Mouse (Mus musculus) NIH3T3 (cell line): ENCODE measurements at regions not wholly inside any gene's neighbourhood (a gene's known extent, or its start where the extent isn't known, plus 50 kb on each side); places are given as distances from the start of the nearest gene placed in this dataset.

Source experiments
- DNase-seq: peaks from one replicate; pipeline ENCODE4 v3.0.0-alpha.2; 2012; ENCODE audit warnings: low read depth

DNA sequence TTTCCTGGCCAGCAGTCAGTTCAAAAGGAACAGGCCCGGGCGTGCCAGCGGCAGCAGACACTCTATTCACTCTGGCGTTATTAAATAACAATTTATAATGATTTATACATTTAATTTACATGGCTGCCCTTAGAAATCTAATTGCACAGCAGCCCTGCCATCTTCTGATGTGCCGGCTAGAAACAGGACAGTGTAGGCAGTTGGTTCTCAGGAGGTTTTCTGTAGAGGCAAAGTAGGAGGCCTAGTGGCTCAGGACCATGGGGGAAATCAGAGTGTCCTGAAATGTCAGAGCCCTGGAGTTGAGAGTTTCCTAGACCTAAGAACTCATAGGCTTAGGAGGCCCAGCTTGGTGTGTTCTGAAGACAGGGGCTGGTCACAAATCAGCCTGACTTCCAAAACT lies 225.2 kb upstream of the Foxq1 start:
- DNase-seq, result no peak

DNA sequence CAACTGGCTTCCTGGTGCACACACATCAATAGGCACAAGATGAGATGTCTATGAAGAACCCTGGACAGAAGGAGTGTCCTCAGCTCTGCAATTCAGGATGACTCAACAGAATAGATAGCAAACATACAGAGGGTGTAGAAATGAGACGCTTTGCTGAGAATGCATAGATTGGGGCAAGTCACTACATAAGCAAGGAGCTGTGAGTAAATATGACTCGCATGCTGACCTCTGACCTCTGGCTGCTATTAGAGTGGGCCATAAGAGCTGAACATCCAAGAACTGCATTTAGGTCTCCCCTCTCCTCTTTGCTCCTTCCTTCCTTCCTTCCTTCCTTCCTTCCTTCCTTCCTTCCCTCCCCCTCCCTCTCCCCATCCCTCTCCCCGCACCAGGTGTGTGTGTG lies 221.0 kb upstream of the Foxq1 start:
- DNase-seq, result peak; percentile 54

DNA sequence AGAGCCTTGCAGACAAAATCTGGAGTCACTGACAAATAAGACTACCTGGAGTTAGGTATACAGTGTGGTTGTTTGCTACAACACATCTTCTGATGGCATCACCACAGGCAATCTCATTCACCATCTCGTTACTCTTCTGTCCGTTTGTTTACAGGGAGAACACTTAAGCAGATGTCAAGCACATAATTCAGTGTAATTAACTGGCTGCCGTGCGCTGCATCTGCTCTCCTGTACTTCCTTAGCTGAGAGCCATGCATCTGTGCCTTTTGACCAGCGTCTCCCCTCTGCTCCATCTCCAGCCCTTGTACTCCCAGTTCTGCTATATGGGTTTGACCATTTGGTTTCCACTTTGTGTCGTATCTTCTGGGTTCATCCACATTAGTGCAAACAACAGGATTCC lies 218.3 kb upstream of the Foxq1 start:
- DNase-seq, result no peak

DNA sequence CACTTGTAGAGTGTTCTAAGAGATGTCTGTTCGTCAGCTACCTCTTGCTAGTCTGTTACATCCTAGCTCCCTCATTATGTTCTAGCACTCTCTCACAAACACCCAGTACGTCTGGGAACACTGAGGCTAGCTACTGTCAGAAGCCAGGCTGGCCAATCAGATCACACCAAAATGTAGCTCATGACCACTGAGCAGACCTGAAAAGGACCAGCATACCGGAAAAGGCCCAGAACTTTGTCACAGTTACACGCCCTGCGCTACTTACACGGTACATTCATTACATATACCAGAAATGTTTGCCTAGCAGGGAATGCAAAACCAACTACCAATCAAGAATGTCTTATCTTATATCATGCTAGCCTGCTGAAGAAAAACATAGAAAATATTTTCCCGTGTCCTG lies 216.5 kb upstream of the Foxq1 start:
- no peak for DNase-seq

GRCm38 (mm10) chr13:31339901-31340300 lies 216.0 kb upstream of the Foxq1 start:
- DNase-seq, result no peak

- no peak for DNase-seq
Observed at GRCm38 (mm10) chr13:31340363-31340948, 215.5 kb upstream of the Foxq1 start.

DNA sequence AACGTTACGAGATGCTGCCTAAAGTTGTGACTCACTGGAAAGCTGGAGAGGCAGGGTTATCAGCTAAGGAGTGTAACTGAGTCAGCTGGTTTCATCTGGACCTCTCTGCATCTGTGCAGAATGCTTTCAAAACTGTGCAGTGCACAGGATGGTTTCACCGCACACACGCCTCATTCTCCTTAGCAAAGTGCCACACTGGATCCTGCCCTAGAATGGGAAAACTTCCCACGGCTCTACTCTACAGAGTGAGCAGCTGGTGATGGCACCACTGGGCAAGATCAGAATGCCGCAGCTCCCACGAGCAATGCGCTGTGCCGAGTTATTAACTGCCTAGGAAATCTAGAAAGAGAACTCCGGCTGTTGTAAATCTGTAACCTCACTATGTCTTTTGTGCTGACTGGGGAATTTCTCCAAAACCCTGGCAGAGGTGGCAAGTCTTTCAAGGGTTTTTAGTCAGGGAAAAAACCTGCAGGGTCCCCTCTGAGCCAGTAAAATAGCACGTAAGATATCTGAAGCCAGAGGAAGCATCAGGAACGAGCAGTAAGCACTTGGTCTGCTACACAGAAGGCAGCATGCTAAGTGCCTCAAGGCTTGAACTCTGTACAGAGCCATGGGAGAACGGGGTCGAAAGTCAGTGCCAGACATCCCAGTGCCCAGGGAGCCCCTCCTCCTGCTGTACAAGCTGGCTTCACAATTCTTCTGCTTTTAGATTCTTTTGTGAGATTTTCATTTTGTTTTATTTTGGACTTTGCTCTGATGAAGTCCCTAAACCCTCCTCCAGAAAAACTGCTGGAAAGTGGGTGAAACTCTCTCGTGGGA lies 214.4 kb upstream of the Foxq1 start:
- peak; percentile 46 for DNase-seq

GRCm38 (mm10) chr13:31346205-31346604 lies 209.7 kb upstream of the Foxq1 start:
- no peak for DNase-seq

DNA sequence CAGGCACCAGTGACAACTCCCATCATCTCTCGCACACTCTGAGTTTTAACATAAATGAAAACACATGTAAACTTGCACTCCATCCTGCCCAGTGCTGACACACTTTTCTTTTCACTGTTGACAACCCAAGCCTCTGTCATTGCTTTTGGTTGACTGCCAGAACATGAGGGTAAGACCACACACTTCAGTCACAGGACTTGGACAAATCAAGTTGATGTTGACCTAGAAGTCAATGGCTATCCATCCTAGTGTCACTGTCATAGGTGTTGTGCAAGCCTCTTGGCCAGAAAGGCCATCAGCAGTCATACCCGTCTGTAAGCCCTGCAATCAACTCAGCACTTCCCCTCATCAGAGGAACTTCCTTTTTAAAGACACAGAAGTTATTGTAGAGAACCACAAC lies 208.9 kb upstream of the Foxq1 start:
- peak; percentile 60 for DNase-seq

- peak; percentile 14 for DNase-seq
Observed at GRCm38 (mm10) chr13:31349671-31350070, 206.3 kb upstream of the Foxq1 start.

- peak; percentile 87 for DNase-seq
Observed at GRCm38 (mm10) chr13:31351481-31351880, 204.5 kb upstream of the Foxq1 start.

DNA sequence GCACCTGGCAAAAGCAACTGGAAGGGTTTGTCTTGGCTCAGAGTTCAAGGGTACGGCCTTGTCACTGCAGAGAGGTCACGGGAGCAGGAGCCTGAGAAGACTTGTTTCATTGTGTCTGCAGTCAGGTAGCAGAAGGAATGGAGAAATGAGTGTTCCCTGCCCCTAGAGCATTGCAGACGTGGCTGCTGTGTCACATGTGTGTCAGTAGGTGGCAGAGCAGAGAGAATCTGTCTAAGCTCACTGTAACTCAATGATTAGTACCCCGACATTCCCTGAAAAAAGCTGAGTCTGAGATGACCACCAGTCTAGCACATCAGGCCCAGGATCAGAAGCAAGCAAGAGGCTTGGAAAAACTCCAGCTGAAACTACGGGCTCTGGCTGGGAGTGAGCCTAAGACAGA lies 203.1 kb upstream of the Foxq1 start:
- peak; percentile 26 for DNase-seq

DNA sequence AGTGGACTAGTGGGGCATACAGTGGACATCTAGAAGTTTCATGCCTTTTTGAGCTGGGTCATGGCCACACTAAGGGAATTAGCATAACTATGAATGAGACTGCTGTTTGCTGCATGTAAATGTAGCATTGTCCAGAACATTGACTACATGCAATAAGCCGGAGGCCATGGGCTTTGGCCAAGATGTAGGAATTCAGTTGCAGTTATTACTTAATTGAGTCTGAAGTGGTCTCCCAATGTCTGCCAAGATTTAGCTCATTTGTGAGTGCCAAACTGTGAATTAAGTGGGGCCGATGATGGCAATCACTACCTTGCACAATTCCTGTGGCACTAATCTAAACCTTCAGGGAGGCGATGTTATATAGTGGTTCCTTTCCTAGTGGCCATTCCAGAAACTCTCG lies 196.6 kb upstream of the Foxq1 start:
- DNase-seq, result peak; percentile 60

- peak; percentile 48 for DNase-seq
Observed at GRCm38 (mm10) chr13:31362386-31362785, 193.5 kb upstream of the Foxq1 start.

- DNase-seq, result no peak
Observed at GRCm38 (mm10) chr13:31364369-31364768, 191.6 kb upstream of the Foxq1 start.

- DNase-seq, result no peak
Observed at GRCm38 (mm10) chr13:31367226-31367625, 188.7 kb upstream of the Foxq1 start.

DNA sequence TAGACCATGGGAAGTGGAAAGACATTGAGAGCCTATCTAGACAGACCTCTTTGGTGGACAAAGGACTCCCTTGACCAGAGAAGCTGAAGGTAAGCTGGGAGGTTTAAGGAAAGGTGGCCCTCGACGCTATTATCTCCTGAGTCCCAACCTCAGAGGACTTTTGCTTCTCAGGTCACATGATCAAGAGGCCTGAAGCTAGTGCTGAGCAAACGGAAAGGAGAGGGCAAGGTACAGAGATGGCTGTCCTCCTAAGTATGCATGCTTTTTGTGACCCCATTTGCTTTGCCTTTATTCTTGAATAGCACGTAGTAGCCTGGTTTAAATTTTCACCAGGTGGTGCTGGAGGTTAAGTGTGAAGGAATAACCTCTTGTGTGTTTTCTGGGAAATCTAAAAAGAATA lies 186.8 kb upstream of the Foxq1 start:
- DNase-seq, result no peak

DNA sequence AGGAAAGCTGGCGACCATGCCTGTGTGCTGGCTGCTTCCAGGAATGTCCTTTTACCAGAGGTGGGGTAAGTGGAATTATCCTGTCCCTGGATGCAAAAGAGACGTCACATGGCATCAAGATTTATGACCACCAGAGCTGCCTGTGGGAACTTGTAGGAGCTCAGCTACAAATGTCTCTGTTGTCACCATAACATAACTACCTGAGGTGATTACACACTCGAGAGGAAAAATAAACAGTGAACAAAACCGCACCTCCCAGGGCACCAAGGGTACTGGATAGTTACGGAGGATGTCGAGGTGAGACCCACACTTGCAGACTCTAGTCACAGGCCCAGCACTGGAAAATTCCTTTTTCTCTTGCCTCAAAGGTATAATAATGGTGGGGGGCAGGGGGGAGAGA lies 185.1 kb upstream of the Foxq1 start:
- no peak for DNase-seq

DNA sequence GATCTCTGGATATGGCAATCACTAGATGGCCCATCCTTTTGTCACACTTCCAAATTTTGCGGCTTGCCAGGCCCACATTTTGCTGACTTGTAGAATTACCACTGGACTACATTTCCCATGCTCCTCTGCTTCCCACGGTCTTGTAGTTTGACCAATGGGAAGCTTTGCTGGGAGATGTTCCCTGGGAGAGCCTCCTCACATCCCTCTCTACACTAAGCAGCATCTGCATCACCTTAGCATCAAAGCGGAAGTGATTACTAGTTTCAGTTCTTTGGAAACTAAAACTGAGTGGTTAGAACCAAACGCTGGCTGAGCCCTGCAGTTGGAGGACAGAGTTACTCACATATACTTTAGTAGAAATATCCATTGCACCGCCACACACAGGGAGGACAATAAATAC lies 181.9 kb upstream of the Foxq1 start:
- DNase-seq, result no peak

DNA sequence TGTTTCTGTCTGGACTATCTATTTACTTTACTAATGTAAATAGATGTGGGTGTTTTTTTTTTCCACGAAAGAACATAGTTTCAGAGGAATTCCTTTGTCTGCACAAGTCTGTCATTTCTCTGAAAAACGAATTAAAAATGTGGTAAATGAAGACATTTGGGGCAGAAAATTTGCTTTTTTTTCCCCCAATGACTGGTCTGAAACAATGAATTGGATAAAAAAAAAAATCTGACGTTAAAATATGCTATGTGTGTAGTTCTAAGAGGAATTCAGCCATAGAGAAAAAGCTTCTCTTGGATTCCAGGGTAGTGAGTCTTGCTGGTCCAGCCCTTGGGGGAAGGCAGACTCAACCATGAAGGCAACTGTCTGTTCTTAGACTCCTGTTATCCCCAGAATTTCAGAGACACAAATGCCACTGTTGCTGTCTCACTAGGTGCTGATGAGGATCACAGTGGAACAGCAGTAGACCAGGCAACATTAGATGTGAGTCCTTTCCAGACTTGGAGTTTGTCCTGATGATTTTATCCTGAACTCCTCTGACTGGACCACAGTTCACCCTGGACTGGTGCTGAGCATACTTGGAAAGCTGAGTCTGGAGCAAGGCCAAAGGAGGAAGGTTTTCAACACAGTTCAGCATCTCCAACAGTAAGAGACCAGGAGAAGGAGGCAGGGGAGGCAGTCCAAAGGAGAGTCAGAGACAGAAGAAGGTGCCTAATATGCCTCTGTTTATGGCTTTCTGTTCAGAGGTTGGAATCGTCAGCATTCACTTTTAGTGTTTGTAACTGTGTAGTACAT lies 162.3 kb upstream of the Foxq1 start:
- peak; percentile 60 for DNase-seq

GRCm38 (mm10) chr13:31396216-31396910 lies 159.6 kb upstream of the Foxq1 start:
- DNase-seq, result no peak

DNA sequence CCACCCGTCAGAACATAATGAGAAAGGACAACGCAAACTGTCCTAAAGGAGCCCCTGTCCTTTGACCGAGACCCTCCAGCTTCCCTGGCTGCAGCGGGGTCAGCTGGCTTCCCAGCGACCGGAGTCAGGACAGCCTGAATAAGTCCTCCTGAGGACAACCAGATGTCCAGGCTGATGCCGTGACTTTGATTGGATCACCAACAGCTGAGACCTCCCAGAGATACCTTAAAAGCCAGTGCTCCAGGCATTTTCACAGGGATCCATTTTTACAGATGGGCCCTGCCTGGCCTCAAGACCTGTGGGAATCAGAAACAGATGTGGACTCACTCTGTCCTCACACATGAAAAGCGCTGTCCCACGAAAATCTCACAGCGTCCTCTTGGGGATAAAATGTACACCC lies 158.7 kb upstream of the Foxq1 start:
- DNase-seq, result no peak
